ENCODE assay signal across 17 mouse cellular contexts in the genomic region with DNA sequence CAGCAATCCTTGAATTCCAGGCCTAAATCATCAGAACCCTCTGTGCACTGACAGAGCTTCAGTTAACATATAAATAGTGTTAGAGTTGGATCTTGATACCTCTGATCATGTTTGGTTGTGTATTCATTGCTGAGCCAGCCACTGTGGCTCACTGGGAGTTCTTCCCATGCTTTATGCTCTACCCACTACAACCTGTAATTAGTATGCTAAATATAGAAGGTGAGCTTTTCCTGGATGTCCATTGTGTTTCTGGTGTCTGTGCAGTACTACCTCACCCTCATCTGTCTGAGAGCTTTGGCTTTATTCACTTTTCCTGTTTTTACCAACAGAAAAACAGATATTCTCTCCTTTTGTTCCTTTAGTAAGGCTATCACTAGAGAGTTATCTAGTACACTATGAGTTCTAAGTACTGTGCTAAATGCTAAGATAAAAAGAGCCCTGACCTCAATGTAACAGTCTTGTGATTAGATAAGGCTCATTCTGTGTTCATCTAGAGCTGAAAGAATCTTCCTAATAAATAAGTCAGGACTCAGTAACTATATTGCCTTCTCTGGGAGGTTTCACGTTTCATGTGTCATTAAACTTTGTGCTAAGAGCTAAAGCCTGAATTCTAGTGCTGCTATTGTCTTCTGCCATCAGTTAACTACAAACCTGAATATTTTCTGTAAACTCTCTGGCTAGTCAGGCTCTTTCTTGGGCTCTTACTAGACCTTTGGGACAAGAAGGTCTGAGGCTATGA.
DNase-seq lines count a peak whose midpoint lies in the region; ATAC-seq and TF ChIP-seq lines count a peak whose summit lies in the region.
"Had no signal": no experiment of that assay in that cellular context is flagged by ENCODE, and none has a peak within 500 bp of the region (broad histone marks: within the 10 kb centered on the region; RNA-seq: fewer than 3 reads in every experiment).

No protein-coding gene starts in this region.

- WGBS in heart, adult 2 months = 66% methylated on average over 1 of the region's 1 CpGs
- 14% methylated on average over 1 of the region's 1 CpGs for WGBS in kidney, postnatal 0 days
- WGBS in intestine, embryonic 16.5 days = 55% methylated on average over 1 of the region's 1 CpGs
- 84% methylated on average over 1 of the region's 1 CpGs for WGBS in midbrain, embryonic 15.5 days

- H3K9ac ChIP-seq in heart, adult 2 months (ENCODE audit: low read depth, low read length) = no peak overlapping the region; the same call in 1 of the 2 replicates
- H3K9ac ChIP-seq in kidney, postnatal 0 days (ENCODE audit: low read depth, low read length) = no peak overlapping the region
- no peak overlapping the region for H3K9ac ChIP-seq in intestine, embryonic 16.5 days (ENCODE audit: low read depth, low read length)
- no peak overlapping the region for H3K9ac ChIP-seq in midbrain, embryonic 15.5 days
- H3K9ac ChIP-seq: embryonic facial prominence, embryonic 15.5 days; forebrain, embryonic 15.5 days; stomach, embryonic 15.5 days had no signal

- H3K79me2 ChIP-seq in heart, adult 2 months (replicated peaks; ENCODE audit: control insufficient read depth, insufficient read depth, low read length) = peaks cover 1% of the 10 kb centered on the region; the same call in 1 of the 2 replicates

- no peak overlapping the region for H3K4me2 ChIP-seq in kidney, postnatal 0 days (ENCODE audit: low read length)
- no peak overlapping the region for H3K4me2 ChIP-seq in intestine, embryonic 16.5 days (ENCODE audit: low read depth, low read length)
- H3K4me2 ChIP-seq in midbrain, embryonic 15.5 days = no peak overlapping the region
- H3K4me2 ChIP-seq: embryonic facial prominence, embryonic 15.5 days; forebrain, embryonic 15.5 days; stomach, embryonic 15.5 days had no signal

- H3K36me3 ChIP-seq in heart, adult 2 months (ENCODE audit: control insufficient read depth, insufficient read depth, low read length) = peaks cover 23% of the 10 kb centered on the region
- H3K36me3 ChIP-seq in kidney, postnatal 0 days (ENCODE audit: insufficient read depth, low read length) = no peaks in the 10 kb centered on the region
- H3K36me3 ChIP-seq in intestine, embryonic 16.5 days (ENCODE audit: control insufficient read depth, insufficient read depth, low read length) = no peaks in the 10 kb centered on the region
- no peaks in the 10 kb centered on the region for H3K36me3 ChIP-seq in midbrain, embryonic 15.5 days (replicated peaks)
- H3K36me3 ChIP-seq: embryonic facial prominence, embryonic 15.5 days; forebrain, embryonic 15.5 days; stomach, embryonic 15.5 days had no signal

- no peak for ATAC-seq in kidney, postnatal 0 days (replicated peaks; ENCODE audit: low FRiP score, low read depth)
- peak; percentile 79 for ATAC-seq in intestine, embryonic 16.5 days
- no peak for ATAC-seq in midbrain, embryonic 15.5 days (replicated peaks)
- ATAC-seq: forebrain, embryonic 15.5 days had no signal

- DNase-seq in heart, adult 2 months = no peak
- DNase-seq in heart, adult 11 months = no peak
- peak; percentile 19 for DNase-seq in kidney, postnatal 0 days (ENCODE audit: low spot score)
- DNase-seq in kidney, postnatal 25 days = no peak
- DNase-seq in cerebellum, adult 18-20 months = no peak
- no peak for DNase-seq in adrenal gland, postnatal 25 days
- DNase-seq: adrenal gland, postnatal 10 days; cerebellum, adult 11 months; kidney, adult 18-20 months; lung, adult 2 months; retina, postnatal 1 day had no signal

- peak overlapping the region; percentile 27 for H3K27ac ChIP-seq in heart, adult 2 months
- 0 out of 2 replicates have a peak overlapping the region, but pooled peaks have one; percentile 8 for H3K27ac ChIP-seq in kidney, postnatal 0 days
- H3K27ac ChIP-seq in intestine, embryonic 16.5 days (ENCODE audit: low read length) = no peak overlapping the region
- H3K27ac ChIP-seq in midbrain, embryonic 15.5 days = no peak overlapping the region
- H3K27ac ChIP-seq: embryonic facial prominence, embryonic 15.5 days; forebrain, embryonic 15.5 days; macrophage; stomach, embryonic 15.5 days had no signal

- intact Hi-C loops in heart, adult 2 months (cut with DNase I) = no loop called here

- no peak for TF ChIP-seq EP300 in heart, adult 2 months (IDR thresholded peaks at IDR 0.05; ENCODE audit: insufficient read depth, low read depth, low read length)

- no peak for TF ChIP-seq CTCF in heart, adult 2 months (IDR thresholded peaks at IDR 0.05)
- TF ChIP-seq CTCF in kidney, postnatal 0 days (IDR thresholded peaks at IDR 0.05; ENCODE audit: low read depth) = no peak

- H3K27me3 ChIP-seq in heart, adult 2 months (ENCODE audit: control insufficient read depth, insufficient read depth, low read length) = no peaks in the 10 kb centered on the region
- H3K27me3 ChIP-seq in kidney, postnatal 0 days (ENCODE audit: insufficient read depth, low read length) = no peaks in the 10 kb centered on the region
- H3K27me3 ChIP-seq in intestine, embryonic 16.5 days (replicated peaks; ENCODE audit: control insufficient read depth, insufficient read depth, low read length) = no peaks in the 10 kb centered on the region
- H3K27me3 ChIP-seq in midbrain, embryonic 15.5 days (replicated peaks) = no peaks in the 10 kb centered on the region
- H3K27me3 ChIP-seq: embryonic facial prominence, embryonic 15.5 days; forebrain, embryonic 15.5 days; stomach, embryonic 15.5 days had no signal

- TF ChIP-seq POLR2A in heart, adult 2 months (IDR thresholded peaks at IDR 0.05; ENCODE audit: insufficient read depth, low read depth, low read length) = no peak

- peaks cover 15% of the 10 kb centered on the region for H3K4me1 ChIP-seq in heart, adult 2 months (ENCODE audit: control insufficient read depth, insufficient read depth, low read length)
- H3K4me1 ChIP-seq in kidney, postnatal 0 days (replicated peaks; ENCODE audit: insufficient read depth, low read length) = peaks cover 11% of the 10 kb centered on the region; the same call in 1 of the 2 replicates
- peaks cover 6% of the 10 kb centered on the region; the same call in 1 of the 2 replicates for H3K4me1 ChIP-seq in intestine, embryonic 16.5 days (ENCODE audit: control insufficient read depth, insufficient read depth, low read length)
- H3K4me1 ChIP-seq in midbrain, embryonic 15.5 days = no peaks in the 10 kb centered on the region
- H3K4me1 ChIP-seq: embryonic facial prominence, embryonic 15.5 days; forebrain, embryonic 15.5 days had no signal

- no peak overlapping the region for H3K4me3 ChIP-seq in heart, adult 2 months
- no peak overlapping the region for H3K4me3 ChIP-seq in kidney, postnatal 0 days (replicated peaks; ENCODE audit: low read depth, low read length)
- no peak overlapping the region for H3K4me3 ChIP-seq in intestine, embryonic 16.5 days (ENCODE audit: low read length)
- no peak overlapping the region for H3K4me3 ChIP-seq in midbrain, embryonic 15.5 days
- H3K4me3 ChIP-seq: embryonic facial prominence, embryonic 15.5 days; forebrain, embryonic 15.5 days; stomach, embryonic 15.5 days had no signal

- no peaks in the 10 kb centered on the region for H3K9me3 ChIP-seq in kidney, postnatal 0 days (replicated peaks; ENCODE audit: low read length)
- H3K9me3 ChIP-seq in intestine, embryonic 16.5 days (ENCODE audit: control insufficient read depth, low read length) = no peaks in the 10 kb centered on the region
- H3K9me3 ChIP-seq in midbrain, embryonic 15.5 days = no peaks in the 10 kb centered on the region
- H3K9me3 ChIP-seq: embryonic facial prominence, embryonic 15.5 days; forebrain, embryonic 15.5 days; stomach, embryonic 15.5 days had no signal

Comparison
In these comparisons a context has a peak if more than half of its experiments do, and no peak if none do; other contexts are left out.
1. H3K27ac ChIP-seq: peak in heart, adult 2 months (single experiment) and kidney, postnatal 0 days (single experiment); none in intestine, embryonic 16.5 days (single experiment) and midbrain, embryonic 15.5 days (single experiment).